Mouse (Mus musculus): ENCODE results near the gene Pum3.
A peak's percentile ranks its signal among the peaks of the same experiment; 100 is the strongest.

Gene Pum3

GRCm38 (mm10) chr19:27429745-27430251 is at the start of gene Pum3:
Pum3 (minus strand) TSS chr19:27429825.
- DNase-seq (ENCODE audit: low spot score) = peak; percentile 98

- DNase-seq (ENCODE audit: low spot score) = no peak
These were observed 37.1 kb upstream of the Pum3 start for GRCm38 (mm10) chr19:27466691-27467090.

- no peak for DNase-seq (ENCODE audit: low spot score)
These were observed 33.0 kb upstream of the Pum3 start for GRCm38 (mm10) chr19:27462656-27463055.

- peak; percentile 67 for DNase-seq (ENCODE audit: low spot score)
These were observed 20.8 kb upstream of the Pum3 start for GRCm38 (mm10) chr19:27450458-27450857.

GRCm38 (mm10) chr19:27447515-27447914 is 17.9 kb upstream of the Pum3 start:
- DNase-seq (ENCODE audit: low spot score) = peak; percentile 43

- DNase-seq (ENCODE audit: low spot score) = no peak
These were observed 11.5 kb upstream of the Pum3 start for GRCm38 (mm10) chr19:27441106-27441505.

- DNase-seq (ENCODE audit: low spot score) = no peak
These were observed 8.5 kb upstream of the Pum3 start for GRCm38 (mm10) chr19:27437982-27438652.

- no peak for DNase-seq (ENCODE audit: low spot score)
These were observed 781 bp upstream of the Pum3 start for GRCm38 (mm10) chr19:27430406-27430805.

GRCm38 (mm10) chr19:27429281-27429680 is 344 bp downstream of the Pum3 start:
- no peak for DNase-seq (ENCODE audit: low spot score)

GRCm38 (mm10) chr19:27427865-27428264 is 1.8 kb downstream of the Pum3 start:
- DNase-seq (ENCODE audit: low spot score) = no peak

- DNase-seq (ENCODE audit: low spot score) = no peak
These were observed 3.2 kb downstream of the Pum3 start for GRCm38 (mm10) chr19:27426451-27426850.

GRCm38 (mm10) chr19:27425656-27426055 is 4.0 kb downstream of the Pum3 start:
- peak; percentile 64 for DNase-seq (ENCODE audit: low spot score)

GRCm38 (mm10) chr19:27417375-27417774 is 12.2 kb downstream of the Pum3 start:
- DNase-seq (ENCODE audit: low spot score) = no peak

- DNase-seq (ENCODE audit: low spot score) = peak; percentile 41
These were observed 13.1 kb downstream of the Pum3 start for GRCm38 (mm10) chr19:27416569-27416968.

GRCm38 (mm10) chr19:27411340-27411739 is 18.3 kb downstream of the Pum3 start:
- no peak for DNase-seq (ENCODE audit: low spot score)

GRCm38 (mm10) chr19:27410751-27411150 is 18.9 kb downstream of the Pum3 start:
- DNase-seq (ENCODE audit: low spot score) = no peak

GRCm38 (mm10) chr19:27409782-27410181 is 19.8 kb downstream of the Pum3 start:
- DNase-seq (ENCODE audit: low spot score) = no peak

- DNase-seq (ENCODE audit: low spot score) = no peak
These were observed 20.4 kb downstream of the Pum3 start for GRCm38 (mm10) chr19:27409196-27409595.

GRCm38 (mm10) chr19:27397797-27398196 is 31.8 kb downstream of the Pum3 start:
- DNase-seq (ENCODE audit: low spot score) = no peak

GRCm38 (mm10) chr19:27397223-27397622 is 32.4 kb downstream of the Pum3 start:
- DNase-seq (ENCODE audit: low spot score) = no peak

- no peak for DNase-seq (ENCODE audit: low spot score)
These were observed 32.9 kb downstream of the Pum3 start for GRCm38 (mm10) chr19:27396719-27397118.

GRCm38 (mm10) chr19:27395936-27396335 is 33.7 kb downstream of the Pum3 start:
- DNase-seq (ENCODE audit: low spot score) = no peak

- no peak for DNase-seq (ENCODE audit: low spot score)
These were observed 34.1 kb downstream of the Pum3 start for GRCm38 (mm10) chr19:27395481-27395880.

- no peak for DNase-seq (ENCODE audit: low spot score)
These were observed 35.2 kb downstream of the Pum3 start for GRCm38 (mm10) chr19:27394341-27394990.
